In the genomic region with DNA sequence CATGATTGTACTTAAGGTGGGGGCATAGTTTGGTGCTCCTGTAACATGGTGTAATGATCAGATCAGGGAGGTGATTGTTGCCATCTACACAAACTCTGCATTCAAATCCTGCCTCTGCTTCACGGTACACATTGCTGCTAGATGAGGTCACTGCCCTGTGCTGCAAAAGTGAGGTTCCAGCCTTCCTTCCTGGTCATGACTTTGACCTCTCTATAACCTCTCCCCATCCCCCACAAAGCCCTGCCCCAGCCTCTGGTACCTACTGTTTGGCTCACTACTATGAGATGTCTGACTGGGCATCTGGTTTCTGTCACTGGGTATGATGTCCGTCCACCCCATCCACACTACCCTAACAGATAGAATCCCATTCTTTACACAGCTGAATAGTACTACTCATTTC, we compare ENCODE assay signal across 23 mouse cellular contexts.
DNase-seq lines count a peak whose midpoint lies in the region; ATAC-seq lines count a peak whose summit lies in the region.
"Had no signal": no experiment of that assay in that cellular context is flagged by ENCODE, and none has a peak within 500 bp of the region (broad histone marks: within the 10 kb centered on the region; RNA-seq: fewer than 3 reads in every experiment).

No protein-coding gene starts in this region.

- no peaks in the 10 kb centered on the region for H3K27me3 ChIP-seq in intestine, embryonic 14.5 days (replicated peaks; ENCODE audit: control insufficient read depth, insufficient read depth, low read length)
- H3K27me3 ChIP-seq in intestine, embryonic 15.5 days (replicated peaks), result no peaks in the 10 kb centered on the region
- no peaks in the 10 kb centered on the region for H3K27me3 ChIP-seq in heart, embryonic 14.5 days (ENCODE audit: control insufficient read depth, insufficient read depth, low read length)
- H3K27me3 ChIP-seq: hindbrain, embryonic 12.5 days; limb, embryonic 13.5 days; liver, embryonic 12.5 days; neural tube, embryonic 15.5 days; stomach, embryonic 15.5 days had no signal

- intact Hi-C loops in left cerebral cortex, postnatal 4 days (cut with DNase I), result no loop called here

- H3K36me3 ChIP-seq in intestine, embryonic 14.5 days (ENCODE audit: control insufficient read depth, insufficient read depth, low read length), result peaks cover 14% of the 10 kb centered on the region; the same call in 1 of the 2 replicates
- no peaks in the 10 kb centered on the region for H3K36me3 ChIP-seq in intestine, embryonic 15.5 days
- peaks cover 19% of the 10 kb centered on the region for H3K36me3 ChIP-seq in heart, embryonic 14.5 days (ENCODE audit: control insufficient read depth, insufficient read depth, low read length)
- H3K36me3 ChIP-seq: liver, embryonic 12.5 days; neural tube, embryonic 15.5 days had no signal

- H3K4me1 ChIP-seq in intestine, embryonic 14.5 days (replicated peaks; ENCODE audit: control insufficient read depth, insufficient read depth, low read length), result no peaks in the 10 kb centered on the region
- no peaks in the 10 kb centered on the region for H3K4me1 ChIP-seq in intestine, embryonic 15.5 days (replicated peaks)
- H3K4me1 ChIP-seq in heart, embryonic 14.5 days (ENCODE audit: control insufficient read depth in 2 of 2, insufficient read depth in 2 of 2, low read length in 2 of 2), result peaks cover 4 to 11% of the 10 kb centered on the region in 2 experiments; a peak in 2 of 4 replicates
- H3K4me1 ChIP-seq: hindbrain, embryonic 12.5 days; limb, embryonic 13.5 days; liver, embryonic 12.5 days; neural tube, embryonic 15.5 days; stomach, embryonic 15.5 days had no signal

- peak; percentile 42 for DNase-seq in embryo, embryonic 10.5 days (ENCODE audit: low spot score)
- DNase-seq in embryo, embryonic 9.5 days (ENCODE audit: extremely low spot score), result no peak
- DNase-seq in intestine, embryonic 14.5 days (ENCODE audit: low spot score), result no peak
- DNase-seq in yolk sac, embryonic 10.5 days (ENCODE audit: low spot score), result peak; percentile 46
- DNase-seq in left cerebral cortex, postnatal 4 days, result no peak
- DNase-seq: adrenal gland, postnatal 14 days; cerebellum, adult 8-10 months; gastrocnemius, postnatal 14 days; kidney, adult 18-20 months; kidney, postnatal 4 days; lung, adult 18-20 months; lung, postnatal 10 days had no signal

- no peak overlapping the region for H3K4me2 ChIP-seq in intestine, embryonic 14.5 days (ENCODE audit: low read length)
- H3K4me2 ChIP-seq in intestine, embryonic 15.5 days (replicated peaks), result no peak overlapping the region
- H3K4me2 ChIP-seq in heart, embryonic 14.5 days (ENCODE audit: low read length), result no peak overlapping the region
- H3K4me2 ChIP-seq: hindbrain, embryonic 12.5 days; limb, embryonic 13.5 days; liver, embryonic 12.5 days; midbrain, embryonic 11.5 days; neural tube, embryonic 15.5 days; stomach, embryonic 15.5 days had no signal

- 20% methylated on average over 2 of the region's 2 CpGs for WGBS in intestine, embryonic 14.5 days
- WGBS in intestine, embryonic 15.5 days, result 39% methylated on average over 2 of the region's 2 CpGs
- 8% methylated on average over 2 of the region's 2 CpGs for WGBS in heart, embryonic 14.5 days

- no peaks in the 10 kb centered on the region for H3K9me3 ChIP-seq in intestine, embryonic 14.5 days (ENCODE audit: control insufficient read depth, low read length)
- no peaks in the 10 kb centered on the region for H3K9me3 ChIP-seq in intestine, embryonic 15.5 days
- H3K9me3 ChIP-seq in heart, embryonic 14.5 days (ENCODE audit: control insufficient read depth, low read length), result no peaks in the 10 kb centered on the region
- H3K9me3 ChIP-seq: hindbrain, embryonic 12.5 days; limb, embryonic 13.5 days; liver, embryonic 12.5 days; neural tube, embryonic 15.5 days; stomach, embryonic 15.5 days had no signal

- H3K4me3 ChIP-seq in intestine, embryonic 14.5 days (ENCODE audit: low read depth, low read length), result no peak overlapping the region
- H3K4me3 ChIP-seq in intestine, embryonic 15.5 days (replicated peaks), result no peak overlapping the region
- H3K4me3 ChIP-seq in heart, embryonic 14.5 days (ENCODE audit: control insufficient read depth in 1 of 2, insufficient read depth in 1 of 2, low read depth in 1 of 2, low read length in 2 of 2), result no peak overlapping the region
- H3K4me3 ChIP-seq: hindbrain, embryonic 12.5 days; limb, embryonic 13.5 days; liver, embryonic 12.5 days; neural tube, embryonic 15.5 days; stomach, embryonic 15.5 days had no signal

- peak; percentile 71 for ATAC-seq in intestine, embryonic 14.5 days (replicated peaks; ENCODE audit: low FRiP score, low TSS enrichment, low read depth)
- ATAC-seq in intestine, embryonic 15.5 days, result no peak; the same call in 1 of the 2 replicates
- ATAC-seq in heart, embryonic 14.5 days (ENCODE audit: insufficient number of reproducible peaks, insufficient read depth, low FRiP score, low read depth), result peak; percentile 64
- no peak for ATAC-seq in megakaryocyte, adult 5-6 weeks (ENCODE audit: poor library complexity, severe bottlenecking)
- ATAC-seq: activated CD4-positive, CD25-positive, alpha-beta regulatory T cell, adult 4 months; forebrain, embryonic 14.5 days; liver, embryonic 12.5 days had no signal

- no peak overlapping the region for H3K9ac ChIP-seq in intestine, embryonic 14.5 days (ENCODE audit: low read length)
- no peak overlapping the region for H3K9ac ChIP-seq in intestine, embryonic 15.5 days
- no peak overlapping the region for H3K9ac ChIP-seq in heart, embryonic 14.5 days (ENCODE audit: low read length)
- H3K9ac ChIP-seq: hindbrain, embryonic 12.5 days; limb, embryonic 13.5 days; liver, embryonic 12.5 days; neural tube, embryonic 15.5 days; stomach, embryonic 15.5 days had no signal

- no peak overlapping the region for H3K27ac ChIP-seq in intestine, embryonic 14.5 days (ENCODE audit: low read depth)
- no peak overlapping the region for H3K27ac ChIP-seq in intestine, embryonic 15.5 days
- H3K27ac ChIP-seq in heart, embryonic 14.5 days (replicated peaks in 1 of 2; ENCODE audit: control insufficient read depth in 1 of 2, insufficient read depth in 1 of 2, low read depth in 2 of 2, low read length in 2 of 2), result no peak overlapping the region
- H3K27ac ChIP-seq: hindbrain, embryonic 12.5 days; limb, embryonic 13.5 days; liver, embryonic 12.5 days; neural tube, embryonic 15.5 days; stomach, embryonic 15.5 days had no signal

Comparison
In these comparisons a context has a peak if more than half of its experiments do, and no peak if none do; other contexts are left out.
1. DNase-seq: peak in embryo, embryonic 10.5 days (single experiment) and yolk sac, embryonic 10.5 days (single experiment); none in embryo, embryonic 9.5 days (single experiment), intestine, embryonic 14.5 days (single experiment) and left cerebral cortex, postnatal 4 days (single experiment).
2. ATAC-seq: peak in intestine, embryonic 14.5 days (single experiment) and heart, embryonic 14.5 days (single experiment); none in intestine, embryonic 15.5 days (single experiment) and megakaryocyte, adult 5-6 weeks (single experiment).